Mouse (Mus musculus): ENCODE measurements around the gene BC107364. TPM values are rescaled to one million over a fixed set of nuclear protein-coding genes. Genes with fewer than 3 reads are reported as not detected.
A peak's percentile ranks its signal among the peaks of the same experiment; 100 is the strongest.
"Not testable (repeated sequence)": the region's sequence is repeated elsewhere in the genome, so short reads cannot be mapped to it uniquely, and the experiment has no call there.

BC107364 gene
- polyA plus RNA-seq, 1 experiment from 2014 or later: 0.14 TPM

DNA sequence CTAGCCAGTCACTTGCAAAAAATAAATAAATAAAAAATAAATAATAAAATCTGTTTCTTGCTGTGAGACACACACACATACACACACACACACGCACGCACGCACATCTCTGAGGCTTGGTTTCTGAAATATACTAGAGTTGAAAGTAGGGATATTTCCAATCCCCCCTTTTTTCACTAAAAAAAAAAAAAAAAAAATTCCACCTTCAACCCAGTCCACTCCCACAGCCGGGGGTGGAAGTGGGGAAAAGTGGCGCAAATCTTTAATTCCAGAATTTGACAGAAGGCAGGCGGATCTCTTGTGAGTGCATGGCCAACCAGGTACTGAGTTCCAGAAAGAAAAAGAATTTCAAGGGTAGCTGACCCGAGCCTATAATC lies 37.2 kb downstream of the BC107364 start:
- 41% methylated on average over 7 of the region's 7 CpGs for WGBS
- H3K9ac ChIP-seq: no peak overlapping the region
- ATAC-seq: no peak
- no peaks in the 10 kb centered on the region for H3K4me1 ChIP-seq (replicated peaks)
- H3K9me3 ChIP-seq: no peaks in the 10 kb centered on the region
- peak overlapping the region; percentile 93 for H3K4me2 ChIP-seq (replicated peaks)
- peak overlapping the region; percentile 64 for H3K4me3 ChIP-seq (replicated peaks)
- no peak overlapping the region for H3K27ac ChIP-seq
- H3K27me3 ChIP-seq (replicated peaks): peaks cover 9% of the 10 kb centered on the region
- no peaks in the 10 kb centered on the region for H3K36me3 ChIP-seq

DNA sequence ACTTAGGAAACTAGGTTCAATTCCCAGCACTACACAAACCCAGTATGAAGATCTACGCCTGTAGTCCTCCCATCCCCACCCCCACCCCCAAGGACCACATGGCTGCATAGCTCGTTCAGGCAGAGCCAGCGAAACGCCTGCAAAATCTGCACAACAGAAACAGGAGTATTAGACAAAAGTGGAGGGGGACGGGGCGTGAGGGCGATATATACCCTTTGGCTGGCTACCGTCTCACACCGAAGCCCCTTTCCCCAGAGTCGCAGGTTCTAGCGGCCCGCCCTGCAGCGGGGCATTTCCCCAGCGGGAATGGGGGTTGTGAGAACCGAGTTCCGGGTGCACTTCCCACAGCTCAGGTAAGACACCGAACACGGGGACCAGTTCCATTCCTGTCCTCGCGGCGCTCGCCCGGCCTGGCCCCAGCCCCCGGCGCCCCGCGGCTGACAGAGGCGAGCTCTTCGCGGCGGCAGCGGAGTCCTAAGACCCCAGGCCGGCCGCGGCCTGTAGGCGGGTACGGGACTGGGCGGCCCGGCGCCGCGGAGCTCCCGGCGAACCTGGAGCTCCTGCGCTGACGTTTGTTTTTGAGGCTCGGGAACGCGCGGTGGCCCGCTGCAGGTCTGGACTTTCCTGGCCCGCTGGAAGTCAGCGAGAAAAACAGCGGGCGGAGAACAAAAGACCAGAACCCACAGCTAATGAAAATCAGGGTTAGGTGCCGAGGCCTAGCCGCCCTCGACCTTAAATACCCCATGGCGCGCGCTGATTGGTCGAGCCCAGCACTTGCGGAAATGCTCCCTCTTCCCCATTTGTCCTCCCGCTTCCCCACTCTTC lies 37.8 kb downstream of the BC107364 start:
- Histone ChIP-seq H3K4me1 (replicated peaks) (no peaks in the 10 kb centered on the region), H3K27ac (peak overlapping the region; percentile 84), H3K4me3 (replicated peaks) (peak overlapping the region; percentile 64), H3K27me3 (replicated peaks) (peaks cover 15% of the 10 kb centered on the region), H3K9me3 (no peaks in the 10 kb centered on the region), H3K4me2 (replicated peaks) (peak overlapping the region; percentile 93), H3K9ac (peak overlapping the region; percentile 93), H3K36me3 (no peaks in the 10 kb centered on the region)
- 2% methylated on average over 64 of the region's 64 CpGs for WGBS
- ATAC-seq: peak; percentile 92

DNA sequence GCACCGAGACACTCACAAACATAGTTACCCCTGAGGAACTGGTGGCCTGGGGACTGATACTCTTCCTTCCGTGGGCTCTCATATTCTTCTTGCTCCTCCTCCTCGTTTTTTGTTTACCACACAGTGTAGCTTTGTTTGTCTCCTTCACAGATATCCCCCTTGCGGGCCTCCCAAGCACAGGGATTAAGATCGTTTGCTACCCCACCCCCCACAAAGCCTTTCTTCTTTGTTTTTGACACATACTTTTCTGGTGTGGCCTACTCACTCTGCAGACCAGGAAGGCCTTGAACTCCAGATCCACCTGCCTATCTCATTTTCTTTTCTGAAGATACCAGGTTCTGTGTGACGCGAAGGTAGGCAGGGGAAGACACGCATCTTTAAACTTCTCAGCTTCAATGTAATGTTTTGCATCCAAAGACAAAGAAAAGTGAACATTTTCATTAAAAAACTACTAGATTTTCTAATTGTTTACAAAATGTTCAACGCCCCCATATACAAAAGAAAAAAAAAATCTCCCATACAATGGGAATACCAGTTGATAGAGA lies 38.5 kb downstream of the BC107364 start:
- Histone ChIP-seq H3K27me3 (replicated peaks) (peaks cover 20% of the 10 kb centered on the region), H3K4me3 (replicated peaks) (peak overlapping the region; percentile 64; the same call in 1 of the 2 replicates), H3K36me3 (no peaks in the 10 kb centered on the region), H3K4me2 (replicated peaks) (peak overlapping the region; percentile 93), H3K4me1 (replicated peaks) (0 out of 2 replicates have a peak, but pooled peaks cover 2% of the 10 kb centered on the region), H3K9ac (no peak overlapping the region), H3K9me3 (no peaks in the 10 kb centered on the region), H3K27ac (no peak overlapping the region)
- no peak for ATAC-seq
- WGBS: 60% methylated on average over 9 of the region's 9 CpGs

DNA sequence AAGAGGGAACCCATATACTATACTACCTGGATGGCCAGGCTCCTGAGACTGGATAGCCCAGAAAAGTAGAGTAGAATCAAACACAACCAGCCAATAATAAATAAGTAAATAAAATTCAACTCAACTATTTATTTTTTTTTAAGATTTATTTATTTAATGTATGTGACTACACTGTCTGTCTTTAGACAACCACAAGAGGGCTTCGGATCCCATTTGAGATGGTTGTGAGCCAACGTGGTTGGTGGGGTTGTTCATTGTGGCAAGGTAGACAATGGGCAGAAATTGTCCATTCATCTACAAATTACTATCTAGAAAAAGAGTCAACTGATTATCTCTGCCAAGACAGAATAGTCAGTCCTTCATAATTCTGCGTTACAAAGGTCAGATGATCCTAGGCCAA lies 40.3 kb downstream of the BC107364 start:
- no peak overlapping the region for H3K9ac ChIP-seq
- no peak overlapping the region for H3K27ac ChIP-seq
- H3K4me3 ChIP-seq (replicated peaks): no peak overlapping the region
- no peak overlapping the region for H3K4me2 ChIP-seq (replicated peaks)
- H3K27me3 ChIP-seq (replicated peaks): peaks cover 34% of the 10 kb centered on the region
- ATAC-seq: no peak
- WGBS: 84% methylated on average over 3 of the region's 3 CpGs
- no peaks in the 10 kb centered on the region for H3K36me3 ChIP-seq
- H3K4me1 ChIP-seq (replicated peaks): 0 out of 2 replicates have a peak, but pooled peaks cover 2% of the 10 kb centered on the region
- no peaks in the 10 kb centered on the region for H3K9me3 ChIP-seq

DNA sequence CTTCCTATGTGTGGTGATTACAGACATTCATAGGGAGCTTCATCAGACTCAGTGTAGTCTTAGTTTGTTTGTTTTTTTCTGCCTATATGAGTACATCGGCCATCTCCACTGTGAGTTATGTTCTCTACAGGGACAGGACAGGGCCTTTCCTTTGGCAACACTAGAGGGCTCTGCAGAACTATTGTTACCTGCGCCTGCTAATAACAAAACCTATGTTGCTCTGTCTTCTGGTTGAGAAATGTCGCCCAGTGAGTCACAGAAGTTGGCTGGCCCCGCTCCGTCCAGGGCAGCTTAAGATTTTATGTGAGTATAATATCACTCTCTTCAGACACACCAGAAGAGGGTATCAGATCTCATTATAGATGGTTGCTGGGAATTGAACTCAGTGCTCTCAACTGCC lies 41.1 kb downstream of the BC107364 start:
- ATAC-seq: no peak
- Histone ChIP-seq H3K4me1 (replicated peaks) (0 out of 2 replicates have a peak, but pooled peaks cover 2% of the 10 kb centered on the region), H3K27me3 (replicated peaks) (peaks cover 40% of the 10 kb centered on the region), H3K4me3 (replicated peaks) (no peak overlapping the region), H3K27ac (no peak overlapping the region), H3K4me2 (replicated peaks) (no peak overlapping the region), H3K36me3 (no peaks in the 10 kb centered on the region), H3K9me3 (no peaks in the 10 kb centered on the region), H3K9ac (no peak overlapping the region)
- 82% methylated on average over 5 of the region's 5 CpGs for WGBS

DNA sequence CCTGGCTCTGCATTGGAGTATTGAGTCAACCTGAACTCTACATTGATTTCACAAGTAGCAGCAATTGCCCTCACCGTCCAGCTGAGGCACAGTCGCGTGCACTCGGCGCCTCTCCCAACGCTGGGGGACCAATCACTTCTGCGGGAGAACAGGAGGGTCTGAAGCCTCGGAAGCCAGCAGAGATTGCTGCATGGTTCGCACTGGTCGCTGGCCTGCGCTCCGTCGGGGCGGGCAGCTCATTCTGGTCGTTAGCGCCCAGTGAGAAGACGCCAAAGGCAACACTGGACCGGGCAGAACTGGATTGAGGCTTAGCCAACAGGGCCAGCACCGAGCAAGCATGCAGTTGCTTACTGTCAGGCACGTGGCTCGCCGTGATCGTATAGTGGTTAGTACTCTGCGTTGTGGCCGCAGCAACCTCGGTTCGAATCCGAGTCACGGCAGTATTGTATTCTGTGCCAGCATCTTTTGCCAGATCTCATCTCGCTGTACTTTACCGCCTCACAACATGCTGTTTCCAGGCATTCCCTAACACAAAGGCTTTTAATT lies 42.3 kb downstream of the BC107364 start:
- H3K27me3 ChIP-seq (replicated peaks): peaks cover 49% of the 10 kb centered on the region
- peak overlapping the region; percentile 42 for H3K4me2 ChIP-seq (replicated peaks)
- 0 out of 2 replicates have a peak overlapping the region, but pooled peaks have one; percentile 7 for H3K4me3 ChIP-seq (replicated peaks)
- 0 out of 2 replicates have a peak, but pooled peaks cover 2% of the 10 kb centered on the region for H3K4me1 ChIP-seq (replicated peaks)
- H3K9me3 ChIP-seq: no peaks in the 10 kb centered on the region
- ATAC-seq: peak; percentile 55; the same call in 1 of the 2 replicates
- H3K27ac ChIP-seq: no peak overlapping the region
- no peak overlapping the region for H3K9ac ChIP-seq
- whole genome bisulfite sequencing: 5% methylated on average over 31 of the region's 31 CpGs
- H3K36me3 ChIP-seq: no peaks in the 10 kb centered on the region

DNA sequence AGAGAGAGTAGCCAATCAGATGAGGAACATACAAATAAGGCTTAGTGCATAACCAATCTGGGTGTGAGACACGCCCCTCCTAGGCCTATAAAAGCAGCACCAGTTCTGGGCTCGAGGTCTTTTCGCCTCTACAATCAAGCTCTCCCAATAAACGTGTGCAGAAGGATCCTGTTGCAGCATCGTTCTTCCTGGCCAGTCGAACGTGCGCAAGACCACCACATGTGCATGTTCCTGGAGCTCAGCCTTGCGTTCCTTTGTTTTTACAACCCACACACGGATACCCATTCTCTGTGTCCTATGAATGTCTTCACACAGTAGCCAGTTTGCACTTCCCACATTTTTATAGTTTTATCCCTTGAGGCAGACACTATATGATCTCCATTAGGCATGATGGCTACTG lies 44.0 kb downstream of the BC107364 start:
- H3K9ac ChIP-seq; H3K4me2 ChIP-seq (replicated peaks); H3K36me3 ChIP-seq; H3K4me1 ChIP-seq (replicated peaks); H3K27ac ChIP-seq; H3K9me3 ChIP-seq; ATAC-seq; H3K4me3 ChIP-seq (replicated peaks): not testable (repeated sequence)
- peaks cover 66% of the 10 kb centered on the region for H3K27me3 ChIP-seq (replicated peaks)
- 87% methylated on average over 10 of the region's 10 CpGs for WGBS

DNA sequence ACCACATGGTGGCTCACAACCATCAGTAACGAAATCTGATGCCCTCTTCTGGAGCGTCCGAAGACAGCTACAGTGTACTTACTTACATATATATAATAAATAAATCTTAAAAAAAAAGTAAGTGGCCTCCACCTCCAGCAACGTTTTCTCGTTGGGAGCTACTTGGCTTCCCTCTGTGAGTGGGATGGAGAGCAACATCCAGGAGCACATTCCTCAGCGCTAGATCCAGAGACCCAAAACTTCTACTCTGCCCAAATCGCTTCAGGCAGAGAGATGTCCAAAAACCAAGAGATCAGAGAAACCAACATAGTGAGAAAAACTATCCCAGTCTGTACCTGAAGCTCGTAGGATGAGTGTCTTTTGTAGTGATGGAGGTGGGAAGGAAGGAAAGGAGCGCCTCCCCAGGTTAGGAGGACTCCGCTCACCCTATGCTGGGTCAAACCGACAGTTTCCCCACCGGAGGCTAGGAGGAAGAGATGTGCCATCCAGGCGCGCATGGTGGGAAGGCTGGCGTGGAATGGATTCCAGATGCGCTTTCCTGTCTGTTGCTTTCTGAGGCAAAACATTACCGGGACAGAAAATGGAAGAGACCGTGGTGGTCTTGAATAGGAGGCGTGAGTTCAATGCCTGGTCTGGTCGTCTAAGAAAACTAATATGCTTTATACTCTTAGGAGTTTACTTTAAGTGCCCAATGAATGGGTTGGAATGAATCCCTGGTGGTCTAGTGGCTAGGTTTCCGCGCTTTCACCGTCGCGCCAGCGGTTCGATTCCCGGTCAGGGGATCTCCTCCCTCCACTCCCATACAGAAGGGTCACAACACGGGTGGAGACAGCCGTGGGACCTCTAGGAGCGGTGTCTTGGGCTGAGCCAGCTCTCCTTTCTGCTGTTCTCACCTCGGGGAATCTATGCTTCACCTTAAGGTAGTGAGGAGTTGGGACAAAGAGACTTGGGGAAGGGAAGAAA lies 46.3 kb downstream of the BC107364 start:
- Histone ChIP-seq H3K4me1 (replicated peaks) (peaks cover 5% of the 10 kb centered on the region), H3K27ac (no peak overlapping the region), H3K27me3 (replicated peaks) (peaks cover 76% of the 10 kb centered on the region), H3K4me2 (replicated peaks) (no peak overlapping the region), H3K9me3 (no peaks in the 10 kb centered on the region), H3K36me3 (no peaks in the 10 kb centered on the region), H3K9ac (no peak overlapping the region), H3K4me3 (replicated peaks) (no peak overlapping the region)
- ATAC-seq: no peak
- WGBS: 61% methylated on average over 32 of the region's 32 CpGs

DNA sequence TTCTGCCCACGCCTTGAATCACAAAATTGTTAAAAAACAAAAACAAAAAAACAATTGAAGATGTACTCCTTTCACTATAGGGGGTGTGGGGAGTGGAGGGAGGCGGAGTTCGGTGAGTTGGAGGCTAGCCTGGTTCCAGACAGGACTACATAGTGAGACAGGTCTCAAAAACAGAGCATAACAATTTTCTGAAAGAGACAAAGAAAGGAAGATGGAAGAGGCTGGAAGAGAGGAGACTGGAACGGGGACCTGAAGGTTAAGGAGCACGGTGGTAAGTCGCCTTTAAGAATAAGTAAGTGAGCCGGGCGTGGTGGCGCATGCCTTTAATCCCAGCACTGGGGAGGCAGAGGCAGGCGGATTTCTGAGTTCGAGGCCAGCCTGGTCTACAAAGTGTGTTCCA lies 47.1 kb downstream of the BC107364 start:
- Histone ChIP-seq H3K9me3 (no peaks in the 10 kb centered on the region), H3K4me2 (replicated peaks) (peak overlapping the region; percentile 52), H3K36me3 (no peaks in the 10 kb centered on the region), H3K27me3 (replicated peaks) (peaks cover 81% of the 10 kb centered on the region), H3K4me3 (replicated peaks) (0 out of 2 replicates have a peak overlapping the region, but pooled peaks have one; percentile 29), H3K4me1 (replicated peaks) (peaks cover 5% of the 10 kb centered on the region), H3K9ac (no peak overlapping the region), H3K27ac (no peak overlapping the region)
- WGBS: 17% methylated on average over 11 of the region's 11 CpGs
- no peak for ATAC-seq

DNA sequence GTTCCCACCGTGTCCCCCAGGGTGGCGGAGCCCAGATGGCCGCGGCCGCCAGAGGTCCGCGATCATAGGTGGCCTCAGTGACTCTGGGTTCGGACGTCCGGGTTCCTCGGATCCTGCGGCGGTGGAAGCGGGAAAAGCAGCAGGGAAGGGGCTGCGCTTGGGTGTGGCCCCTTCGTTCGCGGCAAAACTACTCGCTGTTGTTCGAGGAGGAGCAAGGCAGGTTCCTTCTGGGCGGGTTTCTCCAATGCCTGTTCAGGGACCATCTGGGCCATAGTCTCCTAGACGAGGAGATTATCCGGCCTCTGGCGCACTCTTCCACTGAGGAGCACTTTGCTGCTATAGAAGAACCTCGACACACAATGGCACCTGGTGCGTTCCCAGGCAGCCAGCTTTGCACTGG lies 47.7 kb downstream of the BC107364 start:
- Histone ChIP-seq H3K36me3 (no peaks in the 10 kb centered on the region), H3K9me3 (no peaks in the 10 kb centered on the region), H3K9ac (0 out of 2 replicates have a peak overlapping the region, but pooled peaks have one; percentile 8), H3K4me1 (replicated peaks) (peaks cover 5% of the 10 kb centered on the region), H3K4me2 (replicated peaks) (peak overlapping the region; percentile 52), H3K27me3 (replicated peaks) (peaks cover 80% of the 10 kb centered on the region), H3K4me3 (replicated peaks) (peak overlapping the region; percentile 29), H3K27ac (no peak overlapping the region)
- WGBS: 1% methylated on average over 26 of the region's 26 CpGs
- ATAC-seq: no peak

DNA sequence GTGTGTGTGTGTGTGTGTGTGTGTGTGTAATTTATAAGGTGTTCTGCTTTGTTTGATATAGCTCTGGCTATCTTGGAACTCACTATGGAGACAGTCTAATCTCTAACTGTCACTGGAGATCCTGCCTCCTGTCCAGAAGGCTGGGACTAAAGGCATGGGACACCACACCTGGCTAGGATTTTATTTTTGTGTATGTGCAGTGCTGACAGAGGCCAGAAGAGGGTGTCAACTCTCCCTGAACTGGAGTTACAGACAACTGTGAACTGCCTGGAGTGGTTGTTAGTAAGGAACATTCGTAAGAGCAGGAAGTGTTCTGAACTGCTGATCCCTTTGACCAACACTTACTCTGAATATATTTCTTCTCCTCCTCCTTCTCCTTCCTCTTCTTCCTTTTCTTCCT lies 49.1 kb downstream of the BC107364 start:
- no peak overlapping the region for H3K9ac ChIP-seq
- H3K4me1 ChIP-seq (replicated peaks): peaks cover 3% of the 10 kb centered on the region
- no peak overlapping the region for H3K27ac ChIP-seq
- ATAC-seq: no peak
- WGBS: 21% methylated on average over 1 of the region's 1 CpGs
- peaks cover 79% of the 10 kb centered on the region for H3K27me3 ChIP-seq (replicated peaks)
- H3K4me2 ChIP-seq (replicated peaks): no peak overlapping the region
- H3K4me3 ChIP-seq (replicated peaks): no peak overlapping the region
- H3K9me3 ChIP-seq: no peaks in the 10 kb centered on the region
- H3K36me3 ChIP-seq: no peaks in the 10 kb centered on the region
